Mouse (Mus musculus) cerebellum, adult 18-20 months (tissue): ENCODE results near the gene Ccdc152.
"Not testable (repeated sequence)": the region's sequence is repeated elsewhere in the genome, so short reads cannot be mapped to it uniquely, and the experiment has no call there.

Source experiments
- DNase-seq, 2 experiments: peaks; one replicate each; pipeline ENCODE4 v3.0.0; 2021

The Ccdc152 gene

DNA sequence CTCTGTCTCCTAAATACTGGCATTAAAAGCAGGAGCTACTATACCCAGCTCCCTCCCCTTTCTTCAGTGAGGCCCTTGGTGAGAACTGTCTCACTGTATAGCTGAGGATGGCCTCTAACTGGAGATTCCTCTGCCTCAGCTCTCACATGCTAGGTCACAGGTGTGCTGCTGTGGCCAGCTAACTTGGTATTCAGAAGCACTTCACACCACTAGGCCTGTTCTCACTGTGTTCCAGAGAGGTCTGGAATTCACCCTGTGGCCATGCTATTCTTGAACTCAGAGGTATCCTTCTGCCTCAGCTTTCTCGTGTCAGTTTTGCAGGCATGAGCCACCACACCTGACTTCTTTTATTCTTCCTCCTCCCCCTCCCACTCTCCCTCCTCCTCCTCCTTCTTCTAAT, 30.1 kb downstream of the Ccdc152 start:
- DNase-seq = no peak

DNA sequence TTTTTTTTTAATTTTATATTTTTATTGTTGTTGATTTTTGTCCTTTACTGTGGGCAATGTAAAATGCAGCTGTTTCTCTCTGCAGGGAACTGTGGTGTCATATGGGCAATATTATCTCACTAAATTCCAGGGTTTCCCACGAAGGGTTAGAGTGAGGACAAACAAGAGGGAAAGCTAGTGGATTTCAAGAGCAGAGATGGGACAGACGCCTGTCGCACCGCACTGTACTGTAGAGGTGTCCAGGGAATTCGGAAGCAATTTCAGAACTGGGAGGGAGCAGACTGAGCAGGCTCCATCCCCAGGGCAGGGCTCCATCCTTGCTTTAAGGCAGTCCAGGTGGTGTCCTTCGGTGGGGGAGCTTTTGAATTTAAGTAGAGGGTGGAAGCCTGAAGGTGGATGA, 32.1 kb downstream of the Ccdc152 start:
- DNase-seq = no peak

DNA sequence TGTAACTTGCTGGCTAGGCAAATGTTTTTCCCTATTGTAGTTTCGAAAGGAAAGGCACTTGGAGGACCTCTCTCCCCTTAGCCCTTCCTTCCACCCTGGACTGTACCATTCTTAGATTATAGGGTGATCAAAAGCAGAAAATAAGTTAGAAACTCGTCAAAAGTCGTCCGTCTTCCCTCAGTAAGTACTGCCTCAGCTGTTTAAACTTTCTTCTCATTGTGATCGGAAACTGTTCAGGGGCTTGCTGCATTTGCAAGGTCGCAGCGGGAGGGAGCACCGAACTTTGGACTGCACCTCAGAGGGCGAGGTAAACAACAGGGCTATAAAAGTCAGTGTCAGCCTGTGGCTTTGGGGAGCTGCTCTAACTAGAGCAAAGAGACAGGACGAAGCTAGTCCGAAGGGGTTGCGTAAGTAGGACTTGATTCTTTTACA, 32.7 kb downstream of the Ccdc152 start:
- peak; percentile 16 to 17 for DNase-seq

DNA sequence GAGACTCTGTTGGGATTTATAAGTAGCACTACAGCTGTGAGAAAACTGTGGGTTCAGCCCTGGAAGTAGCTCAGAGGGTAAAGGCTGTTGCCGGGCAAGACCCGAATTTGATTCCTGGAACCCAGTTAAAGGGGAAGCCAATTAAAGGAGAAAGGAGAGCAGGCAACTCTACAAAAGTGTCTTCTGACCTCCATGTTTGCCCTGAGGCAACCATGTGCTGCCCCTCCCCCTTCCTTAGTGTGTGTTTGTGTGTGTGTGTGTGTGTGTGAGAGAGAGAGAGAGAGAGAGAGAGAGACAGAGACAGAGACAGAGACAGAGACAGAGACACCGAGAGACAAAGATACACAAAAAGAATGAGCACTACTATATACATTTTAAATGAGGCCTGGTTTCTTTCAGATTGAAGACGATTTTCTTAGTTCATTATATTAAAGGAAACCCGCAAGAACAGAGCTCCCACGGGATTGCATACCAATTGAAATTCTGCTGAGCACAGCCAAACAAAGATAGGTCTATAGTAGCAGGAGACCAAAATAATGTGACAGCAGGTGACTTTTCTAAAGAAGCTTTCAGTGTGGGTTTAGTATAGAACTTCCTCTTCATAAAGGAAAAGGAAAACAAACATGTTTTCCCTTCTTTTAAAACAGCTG, 33.2 kb downstream of the Ccdc152 start:
- DNase-seq = no peak

DNA sequence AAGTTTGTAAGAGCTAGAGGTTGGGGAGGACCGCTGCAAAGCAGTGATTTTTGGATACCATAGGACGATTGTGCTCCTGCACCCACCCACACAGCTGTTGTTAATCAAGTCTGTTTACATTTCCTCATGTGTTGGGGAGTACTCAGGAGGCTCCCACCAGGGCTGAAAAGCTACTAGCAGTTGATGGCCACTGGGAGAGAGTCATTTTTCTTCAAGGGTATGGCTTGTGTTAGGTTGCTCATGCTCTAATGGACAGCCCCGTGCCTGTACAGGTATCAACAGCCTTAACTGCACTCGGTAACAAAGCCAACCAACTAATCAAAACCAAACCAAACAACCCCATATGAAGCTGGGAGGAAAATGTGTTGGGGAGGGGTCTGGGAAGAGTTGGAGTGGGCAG, 33.8 kb downstream of the Ccdc152 start:
- DNase-seq = no peak

DNA sequence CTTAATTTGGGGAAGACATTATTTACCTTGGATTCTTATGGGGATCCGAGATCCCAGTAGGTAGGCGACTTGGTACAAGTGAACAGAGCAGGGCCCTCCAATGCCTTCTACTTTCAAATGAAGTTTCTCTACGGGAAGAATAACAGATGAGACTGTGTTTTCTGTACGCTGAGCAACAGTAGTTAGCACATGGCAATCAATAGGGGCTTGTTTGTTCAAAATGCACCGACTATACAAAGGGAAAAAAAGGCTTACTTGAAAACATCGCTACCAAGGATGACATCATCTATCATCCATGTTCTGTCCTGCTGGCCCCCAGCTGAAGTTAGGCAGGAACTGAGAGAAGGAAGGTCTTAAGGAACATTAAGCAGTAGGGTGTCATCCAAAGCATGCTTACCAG, 35.1 kb downstream of the Ccdc152 start, which contains the start of gene Selenop:
Gene Selenop (plus strand): TSS at position 301 of the 400 bp plus-strand sequence.
- no peak for DNase-seq

DNA sequence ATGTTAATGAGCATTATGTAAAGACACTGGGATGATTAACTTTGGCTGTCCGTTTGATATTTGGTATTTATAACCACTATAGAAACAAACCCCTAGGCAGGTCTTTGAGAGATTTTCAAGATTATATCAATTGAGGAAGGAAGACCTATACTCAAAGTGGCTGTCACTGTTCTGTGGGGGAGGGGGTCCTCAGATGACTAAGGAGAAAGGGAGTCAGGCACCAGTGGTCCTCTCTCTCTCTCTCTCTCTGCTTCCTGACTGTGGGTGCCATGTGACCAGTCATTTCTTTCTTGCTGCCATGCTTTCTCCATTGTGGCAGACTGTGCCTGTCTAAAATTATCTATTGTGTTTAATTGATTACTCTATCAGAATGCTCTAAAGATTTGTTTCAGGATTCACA, 38.5 kb downstream of the Ccdc152 start:
- no peak for DNase-seq

DNA sequence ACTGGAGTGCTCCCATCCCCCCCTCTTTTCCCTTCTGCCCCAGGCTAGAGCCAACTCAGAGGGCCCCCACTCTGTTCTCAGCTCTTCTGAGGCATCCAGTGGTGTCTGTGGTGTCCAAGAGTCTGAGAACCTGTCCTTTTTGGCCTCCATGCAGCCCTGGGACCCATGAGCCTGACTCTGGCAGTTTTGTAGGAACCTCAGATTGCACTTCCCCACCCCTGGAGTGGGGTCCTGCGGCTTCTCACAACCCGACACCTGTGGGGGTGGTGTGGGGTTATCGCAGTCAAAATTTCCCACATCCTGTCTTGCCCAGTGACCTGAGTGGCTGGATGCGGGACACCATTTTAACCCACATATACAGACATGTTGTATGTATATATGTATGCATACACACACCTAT, 39.0 kb downstream of the Ccdc152 start:
- DNase-seq = no peak

DNA sequence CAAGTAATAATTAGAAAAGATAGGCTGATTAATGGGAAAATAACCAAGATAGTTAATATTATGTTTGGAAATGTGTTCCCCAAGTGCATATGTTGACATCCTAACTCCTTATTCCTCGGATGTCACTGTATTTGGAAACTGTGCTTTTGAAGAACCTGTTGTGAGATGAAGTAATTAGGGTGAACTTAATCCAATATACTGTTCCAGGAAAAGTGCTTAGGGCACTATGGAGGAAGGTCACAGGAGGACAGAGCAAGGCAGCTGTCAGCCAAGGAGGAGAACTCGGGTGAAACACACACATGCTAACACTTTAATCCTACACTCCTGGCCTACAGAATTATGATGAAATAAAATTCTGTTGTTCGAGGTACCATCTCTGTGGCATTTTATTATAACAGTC, 40.4 kb downstream of the Ccdc152 start:
- DNase-seq = no peak

DNA sequence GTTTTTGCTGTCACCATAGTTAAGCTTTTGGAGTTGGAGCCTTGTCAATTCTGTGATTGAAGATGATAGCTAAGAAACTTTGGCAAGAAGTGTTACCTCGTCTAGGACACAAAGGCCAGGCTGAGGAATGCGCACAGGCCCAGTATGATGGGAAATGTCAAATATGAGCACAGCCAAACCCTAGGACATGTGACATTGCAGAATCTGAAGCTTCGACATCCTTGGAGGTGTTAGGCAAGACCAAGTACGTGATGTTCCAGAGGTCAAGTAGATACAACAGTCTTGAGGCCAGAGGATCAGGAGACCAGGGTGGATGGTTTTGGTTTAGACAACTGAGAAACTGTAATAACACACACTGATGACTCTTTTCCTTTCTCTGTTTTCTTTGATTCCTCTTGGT, 43.0 kb downstream of the Ccdc152 start:
- DNase-seq = no peak

DNA sequence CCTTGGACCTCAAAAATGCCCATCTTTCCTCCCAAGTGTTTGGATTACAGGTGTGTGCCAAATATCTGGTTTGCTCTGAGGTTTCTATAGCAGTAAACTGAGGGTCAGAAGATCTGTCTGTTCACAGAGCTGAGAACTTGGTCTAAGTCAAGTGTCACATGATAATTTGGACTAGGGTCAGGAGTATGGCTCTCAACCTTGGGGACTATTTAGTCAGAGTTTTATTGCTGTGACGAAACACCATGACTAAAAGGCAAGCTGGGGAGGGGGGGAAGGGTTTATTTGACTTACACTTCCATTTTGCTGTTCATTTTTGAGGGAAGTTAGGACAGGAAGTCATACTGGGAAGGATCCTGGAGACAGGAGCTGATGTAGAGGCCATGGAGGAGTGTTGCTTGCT, 44.3 kb downstream of the Ccdc152 start:
- no peak for DNase-seq

DNA sequence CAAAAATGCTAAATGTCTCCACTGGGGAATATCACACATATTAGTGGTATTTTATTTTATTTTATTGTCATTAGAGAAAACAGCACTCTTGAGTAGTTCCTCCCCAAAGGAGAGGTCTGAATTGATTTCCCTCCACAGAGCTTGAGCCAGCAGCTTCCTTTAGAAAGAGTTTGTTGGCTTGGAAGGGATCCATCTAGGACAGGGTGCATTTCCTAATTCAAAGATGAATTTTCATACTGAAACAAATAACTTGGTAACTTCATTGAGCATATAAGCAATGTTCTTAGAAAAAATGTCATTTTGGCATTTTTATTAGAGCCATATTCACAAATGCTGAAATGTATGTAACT, 51.6 kb downstream of the Ccdc152 start:
- DNase-seq = no peak

DNA sequence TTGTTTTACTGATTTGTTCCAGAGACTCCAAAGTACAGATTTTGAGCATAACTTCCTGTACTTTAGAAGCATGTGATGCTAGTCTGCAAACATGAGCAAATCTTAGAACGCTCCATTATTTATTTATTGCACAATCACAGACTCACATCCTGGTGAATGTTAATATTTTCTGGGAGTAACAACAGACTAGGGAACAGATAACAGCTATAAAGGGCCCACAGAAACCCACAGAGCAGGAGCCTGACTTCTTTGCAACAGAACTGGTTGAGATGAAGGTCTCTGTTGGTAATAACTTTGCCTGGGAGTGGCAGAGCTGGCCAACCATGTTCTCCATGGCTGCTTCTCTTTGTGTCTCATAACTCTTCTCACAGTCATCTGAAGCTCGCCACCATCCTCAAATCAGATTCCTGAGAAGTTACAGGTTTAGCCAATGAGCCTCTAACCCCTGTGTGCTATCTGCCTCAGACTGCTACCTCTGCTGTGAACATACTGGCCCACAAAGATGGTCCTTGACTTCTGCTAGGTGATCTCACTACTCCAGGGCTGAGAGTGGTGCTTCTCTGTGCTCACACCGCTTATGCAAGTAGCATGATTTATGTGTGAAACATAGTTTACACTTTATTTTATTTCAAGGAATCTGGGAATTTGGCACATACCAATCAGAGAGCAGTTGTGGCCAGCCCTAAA, 52.2 kb downstream of the Ccdc152 start:
- no peak for DNase-seq

DNA sequence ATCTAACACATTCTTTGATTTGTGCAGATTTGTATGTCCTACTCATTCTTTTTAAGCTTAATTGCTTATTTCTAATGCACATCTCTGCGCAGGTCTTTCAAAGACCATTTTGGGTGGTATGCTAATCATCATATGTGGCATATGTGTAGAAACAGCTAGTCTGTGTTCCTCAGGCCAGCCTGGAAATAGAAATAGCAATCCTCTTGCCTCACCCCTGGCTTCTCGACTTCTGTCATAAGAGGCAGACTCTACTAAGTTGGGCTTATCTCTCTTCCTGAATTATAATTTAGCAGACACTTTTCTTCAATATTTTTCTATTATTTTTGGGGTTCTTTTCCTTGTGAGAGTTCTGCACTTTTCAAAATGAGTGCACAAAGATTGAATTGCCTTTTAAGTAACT, 52.7 kb downstream of the Ccdc152 start:
- DNase-seq = no peak

DNA sequence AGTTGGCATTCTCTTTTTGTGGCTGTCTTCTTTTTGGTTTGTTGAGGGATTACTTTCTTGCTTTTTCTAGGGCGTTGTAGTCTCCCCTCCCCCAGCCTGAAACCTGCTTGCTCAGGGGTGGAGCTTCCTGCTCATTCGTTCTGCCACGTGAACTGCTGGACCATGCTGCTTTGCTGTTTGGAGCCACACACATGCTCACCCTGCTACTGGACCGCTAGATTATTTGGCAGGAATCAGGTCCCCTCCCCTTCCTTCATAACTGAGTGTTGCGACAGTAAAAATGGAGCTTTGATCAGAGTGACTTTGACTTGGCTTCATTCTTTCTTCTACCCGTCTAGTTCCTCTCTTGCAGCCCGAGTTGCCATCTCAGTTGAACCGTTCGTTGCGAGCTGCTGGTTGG, 58.3 kb downstream of the Ccdc152 start:
- DNase-seq = not testable (repeated sequence)

DNA sequence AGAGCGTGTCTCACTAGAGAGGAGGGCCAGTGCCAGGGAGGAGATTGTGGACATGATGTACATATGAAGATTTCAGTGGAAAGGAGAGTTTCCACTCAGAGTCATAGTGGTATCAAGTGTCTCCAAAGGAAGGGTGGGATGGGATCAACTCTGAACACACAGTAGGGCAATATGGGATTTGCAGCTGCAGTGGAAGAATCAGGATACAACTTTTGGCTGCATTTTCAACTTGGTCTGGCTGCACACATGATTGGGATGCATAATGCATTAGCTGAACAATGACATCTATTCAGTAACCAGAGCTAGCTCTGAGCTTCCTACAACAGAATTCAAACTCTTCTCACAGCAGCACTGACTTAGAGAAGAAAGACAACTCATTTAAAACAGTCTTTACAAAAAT, 65.4 kb downstream of the Ccdc152 start:
- DNase-seq = no peak

DNA sequence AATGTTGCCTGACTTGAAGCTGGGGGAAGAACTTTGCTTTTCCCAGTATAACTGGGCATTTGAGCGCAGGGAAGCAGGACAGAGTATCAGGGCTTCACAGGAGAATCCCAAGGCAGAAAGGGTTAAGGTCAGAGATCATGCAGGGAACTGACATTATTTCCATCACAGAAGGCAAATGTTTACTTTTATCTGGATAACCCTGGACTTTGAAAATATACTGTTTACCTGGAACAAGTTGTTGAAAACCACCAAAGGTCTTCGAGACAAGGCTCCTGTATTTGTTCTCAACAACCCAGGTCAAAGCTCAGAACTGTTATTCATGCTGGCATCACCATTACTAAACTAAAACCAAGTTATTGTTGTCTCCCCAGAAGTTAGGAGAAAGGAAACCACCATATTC, 67.0 kb downstream of the Ccdc152 start:
- no peak for DNase-seq

DNA sequence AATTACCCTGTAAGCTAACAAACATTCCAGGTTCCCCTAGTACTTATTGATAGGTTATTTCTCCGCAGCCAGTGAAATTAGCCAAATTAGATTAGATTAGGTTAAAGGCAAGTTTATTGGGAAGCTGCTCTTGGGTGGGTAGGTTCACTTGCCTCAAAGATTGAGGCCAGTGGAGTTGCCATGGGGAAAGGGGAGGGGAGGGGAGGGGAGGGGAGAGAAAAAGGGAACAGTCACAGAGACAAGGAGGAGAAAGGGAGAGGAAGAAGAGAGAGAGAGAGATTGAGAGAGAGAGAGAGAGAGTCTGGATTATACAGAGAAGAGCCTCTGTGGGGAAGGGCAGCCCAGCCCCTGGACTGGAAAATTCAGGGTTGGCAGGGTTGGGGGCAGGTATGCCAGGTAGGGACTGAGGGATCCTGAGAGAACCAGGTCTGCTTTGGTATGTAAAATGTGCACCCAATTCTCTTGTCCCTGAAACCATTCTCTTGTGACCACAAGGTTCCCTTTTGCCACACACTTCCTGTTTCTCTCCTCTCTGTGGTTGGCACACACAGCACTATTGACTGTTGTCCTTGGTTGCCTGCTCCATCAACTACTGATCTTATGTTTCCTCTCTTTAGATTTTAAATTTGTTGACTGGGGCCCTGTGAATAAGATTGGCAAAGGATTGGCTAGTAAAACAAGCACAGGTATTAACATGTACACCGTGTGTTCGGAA, 69.3 kb downstream of the Ccdc152 start:
- DNase-seq = no peak

DNA sequence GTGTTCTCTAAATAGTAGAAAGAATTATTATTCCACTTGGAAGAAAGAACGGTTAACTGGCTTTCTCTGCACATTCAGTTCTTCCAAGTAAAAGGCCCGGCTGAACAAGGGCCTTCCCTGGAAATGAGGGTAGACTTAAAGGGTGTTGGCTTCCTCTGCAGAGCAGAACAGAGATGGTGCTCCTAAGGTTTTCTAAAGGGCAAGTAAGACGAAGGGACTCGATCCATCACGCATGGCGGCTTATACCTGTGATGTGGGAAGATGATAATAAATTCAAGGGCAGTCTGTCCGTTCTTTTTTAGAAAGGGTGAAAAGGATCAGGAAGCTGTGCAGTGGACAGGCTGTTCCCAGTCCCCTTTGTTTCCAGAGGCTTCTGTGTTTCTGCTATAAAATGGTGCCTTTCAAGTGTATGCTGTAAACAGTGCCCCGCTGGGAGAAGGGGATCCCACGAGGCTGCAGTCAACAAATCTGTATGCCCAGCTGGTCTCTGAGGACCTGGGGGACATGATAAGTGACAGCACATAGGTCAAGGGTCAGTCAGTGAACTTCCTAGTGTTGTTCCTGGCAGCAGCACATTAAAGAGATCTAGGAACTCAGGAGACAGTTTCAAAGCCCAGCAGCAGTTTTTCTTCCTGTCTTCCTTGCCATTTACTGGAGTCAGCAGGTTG, 71.0 kb downstream of the Ccdc152 start:
- peak in 1 of 2 experiments; percentile 10 for DNase-seq

DNA sequence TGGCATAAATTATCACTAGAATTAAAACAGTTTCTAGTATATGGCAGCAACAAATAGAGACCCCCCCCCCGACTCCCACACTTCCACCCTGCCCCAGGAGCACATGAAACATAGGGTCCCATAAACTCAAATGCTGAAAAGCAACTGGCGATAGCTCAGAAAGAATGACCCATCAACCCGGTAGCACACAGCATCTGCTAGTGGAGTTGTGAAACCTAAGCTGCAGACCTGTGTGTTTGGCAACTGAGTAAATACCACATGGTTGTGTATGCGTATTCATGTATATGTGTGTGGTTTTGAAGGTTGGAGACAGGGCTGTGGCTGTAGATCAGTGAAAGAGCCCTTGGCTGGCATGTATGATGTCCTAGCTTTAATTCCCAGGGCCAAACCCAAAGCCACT, 72.3 kb downstream of the Ccdc152 start:
- DNase-seq = no peak
